Mouse (Mus musculus) liver, adult 2 months (tissue): ENCODE data around the gene Sipa1l3. TPM values are rescaled to one million over a fixed set of nuclear protein-coding genes. Genes with fewer than 3 reads are reported as not detected.

Experiments used
- DNase-seq: peaks from one replicate; pipeline ENCODE4 v3.0.0-alpha.2; 2011; ENCODE audit warnings: low read depth, low spot score; ENCODE audit errors: extremely low read depth
- H3K27ac ChIP-seq: fragments of 200-500 bp; replicated peaks from 2 replicates; pipeline ENCODE4 v1.5.1; 2012; ENCODE audit warnings: low read depth, mild to moderate bottlenecking, control low read depth, inconsistent platforms, low read length; ENCODE audit not compliant: insufficient read depth
- H3K27me3 ChIP-seq: fragments of 200-500 bp; 2 replicates; pipeline ENCODE4 v1.6.1; 2012; ENCODE audit warnings: mild to moderate bottlenecking, moderate library complexity, low read length, inconsistent platforms; ENCODE audit not compliant: control insufficient read depth, insufficient read depth
- H3K36me3 ChIP-seq: fragments of 200-500 bp; 2 replicates; pipeline ENCODE4 v1.6.1; 2012; ENCODE audit warnings: low read length, inconsistent platforms; ENCODE audit not compliant: control insufficient read depth, insufficient read depth
- H3K4me1 ChIP-seq: fragments of 200-500 bp; 2 replicates; pipeline ENCODE4 v1.6.1; 2011; ENCODE audit warnings: low read length; ENCODE audit not compliant: control insufficient read depth, insufficient read depth
- H3K4me3 ChIP-seq: fragments of 200-500 bp; 2 replicates; pipeline ENCODE4 v1.5.1; 2011; ENCODE audit warnings: low read depth, mild to moderate bottlenecking, control low read depth, low read length, moderate library complexity; ENCODE audit not compliant: insufficient read depth
- H3K79me2 ChIP-seq: fragments of 200-500 bp; 2 replicates; pipeline ENCODE4 v1.6.1; 2012; ENCODE audit warnings: inconsistent platforms, mild to moderate bottlenecking, low read length, moderate library complexity; ENCODE audit not compliant: control insufficient read depth, insufficient read depth
- H3K9ac ChIP-seq: fragments of 200-500 bp; 2 replicates; pipeline ENCODE4 v1.6.1; 2012; ENCODE audit warnings: low read depth, mild to moderate bottlenecking, control low read depth, inconsistent platforms, low read length
- CTCF ChIP-seq: fragments of 200-500 bp; IDR thresholded peaks from 2 replicates; pipeline ENCODE4 v1.5.1; 2011; ENCODE audit warnings: low read depth, low read length, control low read depth
- POLR2A ChIP-seq: fragments of 200-500 bp; IDR thresholded peaks from 2 replicates; pipeline ENCODE4 v1.6.1; 2011; ENCODE audit warnings: low read length, control low read depth; ENCODE audit not compliant: insufficient read depth; ENCODE audit errors: extremely low read depth
- WGBS: fragments of 180-500 bp; shearing (Covaris S2); methylation state at CpG from one replicate; pipeline ENCODE4 v1.1.7; 2018; 5-methylcytosine and 5-hydroxymethylcytosine counted together
- polyA plus RNA-seq: library from polyadenylated mRNA; depleted of rRNA; stranded (reverse); fragments of >200 nt; gene quantifications from 2 replicates; pipeline ENCODE4 v1.2.3, GENCODE M21; 2012
- total RNA-seq: library from RNA; depleted of rRNA; stranded (reverse); fragments of >200 nt; gene quantifications from 2 replicates; pipeline ENCODE4 v1.2.3, GENCODE M21; 2014

Gene Sipa1l3
- total and polyA plus RNA-seq, 2 experiments, result 3.1 to 6.5 TPM

- DNase-seq, result peak; percentile 91
- WGBS, result 27% methylated on average over 9 of the region's 9 CpGs
- no peaks in the 10 kb centered on the region for H3K27me3 ChIP-seq
- peak overlapping the region; percentile 64 for H3K9ac ChIP-seq
- peak overlapping the region; percentile 29 for H3K4me3 ChIP-seq
- TF ChIP-seq POLR2A (peak; percentile 51; the same call in 1 of the 2 replicates), CTCF (no peak)
- H3K27ac ChIP-seq, result peak overlapping the region; percentile 94
- no peaks in the 10 kb centered on the region for H3K36me3 ChIP-seq
- H3K79me2 ChIP-seq, result peaks cover 12% of the 10 kb centered on the region; the same call in 1 of the 2 replicates
- H3K4me1 ChIP-seq, result peaks cover 14% of the 10 kb centered on the region
These were observed 180.0 kb downstream of the Sipa1l3 start for GRCm38 (mm10) chr7:29338351-29338919.

GRCm38 (mm10) chr7:29337766-29338165 is 180.7 kb downstream of the Sipa1l3 start:
- 29% methylated on average over 2 of the region's 2 CpGs for WGBS

GRCm38 (mm10) chr7:29336795-29337319 is 181.6 kb downstream of the Sipa1l3 start:
- Histone ChIP-seq H3K36me3 (no peaks in the 10 kb centered on the region), H3K4me1 (peaks cover 14% of the 10 kb centered on the region), H3K27ac (peak overlapping the region; percentile 94; the same call in 1 of the 2 replicates), H3K9ac (no peak overlapping the region), H3K27me3 (no peaks in the 10 kb centered on the region), H3K4me3 (no peak overlapping the region), H3K79me2 (peaks cover 12% of the 10 kb centered on the region; the same call in 1 of the 2 replicates)
- DNase-seq, result no peak
- TF ChIP-seq POLR2A, result no peak
- TF ChIP-seq CTCF, result 0 out of 2 replicates have a peak, but pooled peaks have one; percentile 27
- 90% methylated on average over 9 of the region's 9 CpGs for WGBS

More at GRCm38 (mm10) chr7:29337766-29338165, 180.7 kb downstream of the Sipa1l3 start:
- DNase-seq, result no peak
- Histone ChIP-seq H3K79me2 (peaks cover 12% of the 10 kb centered on the region; the same call in 1 of the 2 replicates), H3K27me3 (no peaks in the 10 kb centered on the region), H3K36me3 (no peaks in the 10 kb centered on the region), H3K4me3 (peak overlapping the region; percentile 6; the same call in 1 of the 2 replicates), H3K9ac (peak overlapping the region; percentile 36), H3K4me1 (peaks cover 14% of the 10 kb centered on the region), H3K27ac (peak overlapping the region; percentile 94)
- TF ChIP-seq POLR2A (no peak), CTCF (no peak)

- no peak for TF ChIP-seq POLR2A
- H3K4me1 ChIP-seq, result peaks cover 14% of the 10 kb centered on the region
- peaks cover 12% of the 10 kb centered on the region; the same call in 1 of the 2 replicates for H3K79me2 ChIP-seq
- no peak overlapping the region for H3K9ac ChIP-seq
- no peaks in the 10 kb centered on the region for H3K27me3 ChIP-seq
- no peaks in the 10 kb centered on the region; the same call in 1 of the 2 replicates for H3K36me3 ChIP-seq
- H3K27ac ChIP-seq, result no peak overlapping the region
- DNase-seq, result no peak
- no peak overlapping the region for H3K4me3 ChIP-seq
- 85% methylated on average over 6 of the region's 6 CpGs for WGBS
These were observed 182.4 kb downstream of the Sipa1l3 start for GRCm38 (mm10) chr7:29335841-29336671.

- Histone ChIP-seq H3K9ac (no peak overlapping the region), H3K4me1 (peaks cover 14% of the 10 kb centered on the region)
These were observed 183.2 kb downstream of the Sipa1l3 start for GRCm38 (mm10) chr7:29335276-29335675.

More at GRCm38 (mm10) chr7:29335276-29335675, 183.2 kb downstream of the Sipa1l3 start:
- no peak for DNase-seq
- Histone ChIP-seq H3K36me3 (peaks cover 2% of the 10 kb centered on the region; the same call in 1 of the 2 replicates), H3K27me3 (no peaks in the 10 kb centered on the region), H3K79me2 (peaks cover 12% of the 10 kb centered on the region; the same call in 1 of the 2 replicates), H3K4me3 (no peak overlapping the region), H3K27ac (peak overlapping the region; percentile 54)
- TF ChIP-seq POLR2A (no peak), CTCF (peak; percentile 31)
